Mouse (Mus musculus) right cerebral cortex, postnatal 14 days (tissue): ENCODE results near the gene Gm12248.

Source experiments
- DNase-seq: peaks from one replicate; pipeline ENCODE4 v3.0.0; 2022

Gm12248 gene

DNA sequence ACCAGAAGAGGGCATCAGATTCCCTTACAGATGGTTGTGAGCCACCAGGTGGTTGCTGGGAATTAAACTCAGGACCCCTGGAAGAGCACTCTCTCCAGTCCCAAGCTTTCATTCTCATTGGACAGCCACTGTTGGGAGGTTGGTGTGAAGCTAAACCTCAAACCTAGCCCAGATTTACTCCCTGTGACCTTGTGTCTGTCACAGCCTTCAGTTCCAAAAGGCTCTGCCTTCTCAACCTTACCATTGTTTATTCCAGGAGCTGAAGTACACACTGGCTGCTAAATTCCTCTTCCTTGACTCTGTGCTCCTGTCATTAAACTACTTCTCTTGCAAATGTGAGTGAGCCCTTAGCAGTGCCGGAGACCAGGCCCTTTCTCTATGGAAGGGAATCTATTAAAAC, 64.0 kb downstream of the Gm12248 start:
- DNase-seq: no peak

DNA sequence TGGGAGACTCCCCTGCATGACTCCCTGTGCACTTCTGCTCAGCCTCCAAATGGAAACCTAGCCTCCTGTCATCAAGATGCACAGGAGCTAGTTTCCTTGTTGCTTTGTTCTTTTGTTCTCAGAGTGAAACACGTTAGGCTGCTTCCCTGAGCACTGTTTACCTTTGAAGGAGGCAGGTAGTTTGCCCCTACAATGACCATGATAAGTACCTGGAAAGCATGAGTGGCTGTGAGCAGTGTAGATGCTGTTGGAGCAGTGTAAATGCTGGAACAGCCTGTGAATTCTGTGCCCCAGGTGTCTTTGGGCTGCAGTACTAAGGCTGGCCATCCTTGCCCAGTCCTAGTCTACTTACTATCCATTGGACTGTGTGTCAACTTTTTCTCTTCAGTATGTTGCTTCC, 66.1 kb downstream of the Gm12248 start:
- DNase-seq: no peak

GRCm38 (mm10) chr11:58026337-58026736, 66.6 kb downstream of the Gm12248 start:
- DNase-seq: no peak

- DNase-seq: no peak
Observed at GRCm38 (mm10) chr11:58025881-58026280, 67.1 kb downstream of the Gm12248 start.

- DNase-seq: no peak
Observed at GRCm38 (mm10) chr11:58024671-58025070, 68.3 kb downstream of the Gm12248 start.

- no peak for DNase-seq
Observed at GRCm38 (mm10) chr11:58024271-58024670, 68.7 kb downstream of the Gm12248 start.

GRCm38 (mm10) chr11:58021618-58022017, 71.3 kb downstream of the Gm12248 start:
- DNase-seq: no peak

GRCm38 (mm10) chr11:58021095-58021494, 71.8 kb downstream of the Gm12248 start:
- DNase-seq: no peak

DNA sequence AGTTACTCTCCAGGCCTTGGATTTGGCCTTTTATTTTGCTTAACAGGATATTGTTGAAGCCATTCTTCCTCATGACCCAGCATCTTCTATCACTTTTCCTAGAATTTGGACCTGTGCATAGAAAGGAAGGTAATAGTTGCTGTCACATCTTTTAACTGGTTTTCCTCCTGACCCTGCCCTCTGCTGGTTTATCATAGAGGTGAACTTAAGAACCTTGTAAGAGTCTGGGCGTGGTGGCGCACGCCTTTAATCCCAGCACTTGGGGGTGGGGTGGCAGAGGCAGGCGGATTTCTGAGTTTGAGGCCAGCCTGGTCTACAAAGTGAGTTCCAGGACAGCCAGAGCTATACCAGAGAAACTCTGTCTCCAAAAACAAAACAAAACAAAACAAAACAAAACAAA, 74.2 kb downstream of the Gm12248 start:
- no peak for DNase-seq

- DNase-seq: no peak
Observed at GRCm38 (mm10) chr11:58018287-58018686, 74.6 kb downstream of the Gm12248 start.

DNA sequence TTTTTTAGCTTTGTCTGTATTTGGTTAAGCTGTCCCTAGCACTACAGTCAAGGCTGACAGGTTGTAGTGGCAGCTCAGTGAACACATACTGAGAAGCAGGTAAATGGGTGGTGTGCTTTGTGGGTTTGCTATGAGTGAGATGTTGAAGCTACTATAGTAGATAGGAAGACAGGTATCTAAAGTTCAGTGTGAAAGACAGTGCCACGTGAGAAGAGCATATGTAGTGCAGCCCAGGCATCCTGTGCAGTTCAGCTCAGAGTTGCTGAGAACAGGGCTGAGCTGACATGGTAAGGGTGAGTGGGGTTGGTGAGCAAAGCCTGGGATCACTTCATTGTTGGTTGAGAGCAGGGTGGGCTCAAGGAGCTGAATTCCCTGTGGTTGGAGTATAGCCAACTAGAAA, 75.5 kb downstream of the Gm12248 start:
- no peak for DNase-seq

DNA sequence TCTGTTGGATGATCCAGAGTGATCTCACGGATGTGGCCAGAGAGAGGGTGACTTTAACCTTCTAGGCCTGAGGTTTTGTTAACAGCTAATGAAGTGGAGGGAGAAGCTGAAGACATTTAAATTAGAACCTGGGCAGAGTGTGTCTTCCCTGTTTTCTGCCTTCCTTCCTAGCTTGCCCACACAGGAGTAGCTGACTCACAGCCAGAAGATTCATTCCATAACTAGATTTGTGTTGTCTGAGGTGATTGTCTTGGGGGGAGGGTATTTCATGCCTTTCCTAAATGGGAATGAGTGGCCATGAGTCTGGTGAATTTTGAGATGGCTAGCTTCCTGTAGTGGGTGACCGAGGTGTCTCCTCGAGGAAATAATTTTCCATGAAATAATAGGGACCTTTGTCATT, 76.6 kb downstream of the Gm12248 start:
- no peak for DNase-seq

DNA sequence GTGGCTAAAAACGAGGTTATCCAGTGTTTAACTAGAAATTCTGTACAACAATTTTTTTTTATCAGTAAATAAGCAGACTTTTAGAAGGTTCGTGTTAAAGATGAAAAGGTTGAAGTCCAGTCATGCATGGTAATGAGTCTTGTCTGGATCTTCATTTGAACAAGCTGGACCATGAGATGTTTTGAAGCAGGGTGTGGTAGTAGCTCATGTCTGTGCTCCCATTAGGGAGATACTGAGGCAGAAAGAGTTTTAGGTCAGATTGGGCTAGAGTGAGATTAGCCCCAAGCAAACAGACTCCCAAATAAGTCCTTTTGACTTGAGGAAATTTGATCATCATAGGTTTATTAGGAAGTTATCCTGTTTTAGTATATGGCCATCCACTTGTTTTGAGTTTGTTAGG, 77.6 kb downstream of the Gm12248 start:
- no peak for DNase-seq

GRCm38 (mm10) chr11:58014604-58015003, 78.3 kb downstream of the Gm12248 start:
- no peak for DNase-seq
